Mouse (Mus musculus) v-Abl transformed pro-B cells (cell line): ENCODE data around the gene Pipox.

Experiments used
- in situ Hi-C, 2 experiments: fragments of 400-800 bp; cut with MboI; formaldehyde crosslinking; loops; one replicate each; pipeline ENCODE4 v1.15.1; 2025; ENCODE audit not compliant: unreplicated experiment in 2 of 2

The Pipox gene

GRCm38 (mm10) chr11:77885246-77885575 is 8.7 kb downstream of the Pipox start:
- in situ Hi-C loops, result loop anchor here (5.0 to 10.0 kb wide), 2 partner anchors 60 to 292 kb away; partner anchors contain the start of genes Nek8 (in 1 of the 2) and Tlcd1 (in 1 of the 2)

GRCm38 (mm10) chr11:77884524-77885245 is 9.2 kb downstream of the Pipox start:
- in situ Hi-C loops, result loop anchor here (5.0 to 10.0 kb wide), 2 partner anchors 60 to 293 kb away; partner anchors contain the start of genes Nek8 (in 1 of the 2) and Tlcd1 (in 1 of the 2)

GRCm38 (mm10) chr11:77876760-77877148 is 17.1 kb downstream of the Pipox start:
- in situ Hi-C loops, result loop anchor here in 1 of 2 experiments (5.0 kb wide), 1 partner anchor 34 kb away; no protein-coding TSS in a partner anchor

DNA sequence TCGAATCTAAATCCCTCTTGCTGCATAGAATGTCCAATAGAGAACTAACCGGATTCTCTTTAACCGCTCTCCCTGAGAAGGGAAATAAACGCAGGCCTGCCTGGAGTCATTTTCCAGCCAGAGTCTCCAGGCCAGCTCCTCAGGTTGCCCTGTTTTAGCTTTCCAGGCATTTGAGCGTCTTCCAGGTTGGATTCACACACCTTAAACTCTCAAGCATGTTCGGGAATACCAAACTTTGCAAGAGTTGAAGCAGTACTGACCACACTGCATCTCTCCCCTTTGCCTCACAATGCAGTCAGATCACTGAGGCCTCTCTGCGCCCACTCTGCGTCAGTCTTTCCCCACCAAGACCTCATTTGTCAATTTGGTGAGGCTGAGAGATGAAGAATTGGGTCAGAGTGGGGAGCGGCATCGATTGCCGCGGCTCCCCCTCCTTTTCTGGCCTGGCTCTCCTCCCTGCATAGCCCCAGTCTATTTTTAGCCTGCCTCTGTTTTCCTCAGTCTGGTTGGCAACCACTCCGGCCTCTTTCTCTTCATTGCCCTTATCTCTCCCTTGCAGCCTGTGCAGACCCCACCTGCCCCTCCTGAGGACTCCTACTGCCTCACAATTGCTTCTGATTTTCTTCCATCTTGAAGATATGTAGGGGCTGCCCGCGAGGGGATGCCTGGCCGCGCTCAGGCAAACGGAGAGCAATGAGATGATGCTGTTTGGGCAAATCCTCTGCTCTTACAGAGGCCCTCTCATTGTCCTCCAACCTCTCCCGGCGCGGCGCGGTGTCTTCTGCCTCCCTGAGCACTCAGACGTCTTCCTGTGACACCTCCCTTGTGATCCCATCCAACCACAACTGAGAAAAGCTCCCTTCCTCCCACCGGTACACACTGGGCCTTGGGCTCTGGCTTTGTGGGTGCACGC is 17.8 kb downstream of the Pipox start:
- in situ Hi-C loops, result loop anchor here in 1 of 2 experiments (5.0 kb wide), 1 partner anchor 34 kb away; no protein-coding TSS in a partner anchor

DNA sequence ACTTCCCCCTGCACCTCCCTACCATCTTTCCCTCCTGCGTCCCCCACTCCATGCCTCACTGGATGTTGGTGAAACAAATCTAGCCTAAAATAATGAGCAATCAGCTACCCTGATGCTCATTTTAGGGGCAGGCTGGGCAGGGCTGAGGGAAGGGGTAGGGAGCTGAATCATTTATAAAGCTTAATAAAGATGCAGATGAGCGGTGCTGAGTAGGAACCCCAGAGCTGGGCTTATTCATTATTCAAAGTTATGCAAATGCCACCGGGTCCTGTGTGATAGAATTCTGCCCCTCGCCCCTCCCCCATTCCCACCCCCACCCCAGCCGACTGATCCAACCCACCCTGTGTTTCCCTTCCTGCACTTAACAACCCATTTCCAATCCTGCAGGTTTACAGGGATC is 18.6 kb downstream of the Pipox start:
- in situ Hi-C loops, result loop anchor here in 1 of 2 experiments (5.0 kb wide), 1 partner anchor 33 kb away; no protein-coding TSS in a partner anchor

- in situ Hi-C loops, result loop anchor here in 1 of 2 experiments (5.0 kb wide), 1 partner anchor 32 kb away; no protein-coding TSS in a partner anchor
Measured at GRCm38 (mm10) chr11:77874685-77875231, 19.1 kb downstream of the Pipox start.

DNA sequence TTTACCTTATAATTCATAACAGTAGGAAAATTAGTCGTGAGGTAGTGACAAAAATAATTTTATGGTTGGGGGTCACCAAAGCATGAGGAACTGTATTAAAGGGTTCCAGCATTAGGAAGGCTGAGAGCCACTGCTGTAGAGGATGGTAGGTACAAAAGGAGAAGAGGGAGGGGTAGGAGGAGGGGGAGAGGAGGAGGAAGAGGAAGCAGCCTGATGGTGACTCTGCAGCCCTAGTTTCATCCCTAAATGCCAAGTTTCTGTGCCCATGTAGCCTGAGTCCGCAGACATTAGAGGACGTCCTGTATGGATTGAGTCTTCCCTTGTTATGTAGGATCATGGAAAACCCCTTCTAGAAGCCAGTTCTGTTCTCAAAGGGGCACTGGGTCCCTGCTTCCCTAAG is 20.8 kb downstream of the Pipox start:
- in situ Hi-C loops, result no loop called here

- in situ Hi-C loops, result no loop called here
Measured at GRCm38 (mm10) chr11:77872685-77873084, 21.2 kb downstream of the Pipox start.

- in situ Hi-C loops, result no loop called here
Measured at GRCm38 (mm10) chr11:77872236-77872635, 21.7 kb downstream of the Pipox start.

DNA sequence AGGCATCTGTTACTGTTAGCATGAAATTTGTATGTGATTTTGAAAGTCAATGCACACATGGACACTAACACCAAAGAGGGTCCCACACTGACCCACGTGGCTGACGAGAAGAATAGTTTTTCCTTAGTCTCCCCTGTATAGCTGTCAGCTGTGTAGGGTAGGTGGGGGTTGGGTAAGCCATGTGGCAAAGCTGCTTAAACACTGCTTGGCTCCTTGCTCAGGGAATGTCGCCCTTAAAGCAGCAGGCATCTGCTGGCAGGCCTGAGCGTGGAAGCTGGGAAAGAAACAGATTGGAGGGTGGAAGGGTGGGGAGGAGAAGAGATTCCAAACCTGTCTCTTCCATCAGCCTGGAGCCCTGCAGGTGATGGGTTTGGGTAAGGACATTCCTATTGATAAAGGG is 22.5 kb downstream of the Pipox start:
- in situ Hi-C loops, result no loop called here

GRCm38 (mm10) chr11:77867419-77868083 is 26.3 kb downstream of the Pipox start:
- in situ Hi-C loops, result loop anchor here in 1 of 2 experiments (5.0 kb wide), 1 partner anchor 35 kb away; no protein-coding TSS in a partner anchor

DNA sequence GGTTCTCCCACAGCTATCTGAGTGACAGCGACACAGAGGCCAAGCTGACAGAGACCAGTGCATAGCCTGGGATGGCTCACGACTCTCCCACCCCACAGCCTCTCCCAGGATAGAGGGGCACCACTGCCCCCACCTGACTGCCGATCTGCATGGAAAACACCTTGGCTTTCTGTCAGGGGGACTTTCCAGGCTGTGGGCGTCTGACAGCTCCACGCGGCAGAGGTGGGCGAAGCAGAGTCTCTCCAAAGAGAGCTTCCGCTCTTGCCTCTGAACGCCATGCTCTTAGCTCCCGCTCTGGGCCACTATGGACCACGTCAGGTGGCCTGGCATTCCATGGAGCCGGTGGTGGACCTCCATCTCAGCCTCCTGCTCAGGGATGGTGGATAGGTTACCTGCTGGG is 29.1 kb downstream of the Pipox start:
- in situ Hi-C loops, result loop anchor here in 1 of 2 experiments (5.0 kb wide), 1 partner anchor 32 kb away; no protein-coding TSS in a partner anchor

DNA sequence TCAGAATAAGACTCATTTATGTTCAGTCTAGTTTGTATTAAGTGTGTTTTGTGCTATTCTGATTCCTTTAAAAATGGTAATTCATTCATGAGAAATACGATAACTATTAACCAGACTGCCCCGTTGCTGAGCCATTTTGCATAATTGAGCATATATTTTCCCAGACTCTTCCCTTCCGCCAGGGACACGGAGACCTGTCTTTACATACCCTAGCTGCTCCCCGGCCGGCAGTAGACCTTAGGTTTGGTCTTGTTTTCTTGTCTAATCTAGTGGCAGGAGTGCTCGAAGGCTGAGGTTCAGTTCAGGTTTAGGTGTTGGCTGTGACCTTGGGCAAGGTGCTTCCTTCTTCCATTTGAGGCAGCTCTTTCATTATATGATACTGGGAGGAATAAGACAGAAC is 31.0 kb downstream of the Pipox start:
- in situ Hi-C loops, result no loop called here

GRCm38 (mm10) chr11:77860947-77861346 is 32.9 kb downstream of the Pipox start:
- in situ Hi-C loops, result no loop called here

DNA sequence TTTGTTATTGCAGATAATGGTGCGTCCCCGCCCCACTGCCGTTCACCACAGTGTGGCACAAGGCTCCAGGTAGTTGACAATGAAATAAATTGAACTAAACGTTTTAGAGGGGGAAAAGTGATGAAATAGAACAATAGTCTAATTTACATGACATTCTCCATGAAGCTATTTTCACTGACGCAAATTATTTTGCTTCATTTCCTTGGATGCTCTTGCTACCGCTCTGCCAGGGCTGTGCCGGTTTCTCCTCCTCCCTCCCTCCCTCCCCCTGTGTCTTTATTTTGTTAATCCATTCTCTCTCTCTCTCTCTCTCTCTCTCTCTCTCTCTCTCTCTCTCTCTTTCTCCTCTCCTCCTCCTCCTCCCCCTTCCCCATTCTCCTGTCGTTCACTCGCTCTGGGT is 35.3 kb downstream of the Pipox start:
- in situ Hi-C loops, result no loop called here

- in situ Hi-C loops, result no loop called here
Measured at GRCm38 (mm10) chr11:77857089-77857488, 36.8 kb downstream of the Pipox start.

- in situ Hi-C loops, result no loop called here
Measured at GRCm38 (mm10) chr11:77855396-77855795, 38.5 kb downstream of the Pipox start.

- in situ Hi-C loops, result no loop called here
Measured at GRCm38 (mm10) chr11:77854641-77855040, 39.3 kb downstream of the Pipox start.

DNA sequence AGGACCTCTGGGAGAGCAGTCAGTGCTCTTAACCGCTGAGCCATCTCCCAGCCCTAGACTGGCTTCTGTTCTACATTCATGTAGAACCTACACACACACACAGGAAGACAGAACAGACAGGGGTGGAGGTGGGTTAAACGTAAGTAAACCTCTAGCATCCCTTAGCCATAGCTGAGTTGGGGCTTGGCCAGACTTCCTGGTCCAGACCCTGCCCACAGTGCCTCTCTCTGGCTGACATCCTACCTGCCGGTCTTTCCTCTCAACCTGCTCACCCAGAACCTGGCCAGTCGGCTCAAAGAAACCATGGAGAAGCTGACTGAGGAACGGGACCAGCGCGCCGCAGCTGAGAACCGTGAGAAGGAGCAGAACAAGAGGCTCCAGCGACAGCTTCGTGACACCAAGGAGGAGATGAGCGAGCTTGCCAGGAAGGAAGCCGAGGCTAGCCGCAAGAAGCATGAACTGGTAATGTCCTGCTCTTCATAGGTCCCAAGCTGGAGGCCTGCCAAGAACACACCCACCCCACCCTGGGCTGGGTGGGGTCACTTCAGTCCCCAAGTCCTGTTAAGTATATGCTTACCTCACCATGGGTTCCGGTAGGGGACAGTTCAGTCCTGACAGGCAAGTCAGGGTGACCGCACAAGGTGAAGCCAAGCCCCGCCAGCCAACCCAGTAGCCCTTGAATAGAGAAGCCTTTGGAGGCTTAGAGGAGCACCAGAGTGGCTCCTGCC is 40.8 kb downstream of the Pipox start:
- in situ Hi-C loops, result no loop called here

GRCm38 (mm10) chr11:77852195-77852594 is 41.7 kb downstream of the Pipox start:
- in situ Hi-C loops, result no loop called here
